Mouse (Mus musculus): ENCODE measurements around the gene Gm20388. TPM values are rescaled to one million over a fixed set of nuclear protein-coding genes. Genes with fewer than 3 reads are reported as not detected.
"Not testable (repeated sequence)": the region's sequence is repeated elsewhere in the genome, so short reads cannot be mapped to it uniquely, and the experiment has no call there.

Gene Gm20388
- total RNA-seq, 2 experiments from 2014 or later: 10.7 TPM; not detected in 1

- no peak for DNase-seq (ENCODE audit: low spot score in 2 of 2)
Measured at GRCm38 (mm10) chr8:124176133-124176532, 4265.5 kb downstream of the Gm20388 start.

- DNase-seq (ENCODE audit: low spot score in 2 of 2): not testable (repeated sequence)
Measured at GRCm38 (mm10) chr8:124177092-124177491, 4266.5 kb downstream of the Gm20388 start.

- no peak for DNase-seq (ENCODE audit: low spot score in 2 of 2)
Measured at GRCm38 (mm10) chr8:124180681-124181445, 4270.2 kb downstream of the Gm20388 start.

- no peak for DNase-seq (ENCODE audit: low spot score in 2 of 2)
Measured at GRCm38 (mm10) chr8:124181751-124182150, 4271.1 kb downstream of the Gm20388 start.

GRCm38 (mm10) chr8:124182224-124182623, 4271.6 kb downstream of the Gm20388 start:
- peak in 1 of 2 experiments; percentile 52 for DNase-seq (ENCODE audit: low spot score in 2 of 2)

GRCm38 (mm10) chr8:124184078-124184477, 4273.4 kb downstream of the Gm20388 start:
- DNase-seq (ENCODE audit: low spot score in 2 of 2): peak in 1 of 2 experiments; percentile 36

GRCm38 (mm10) chr8:124184507-124184906, 4273.9 kb downstream of the Gm20388 start:
- DNase-seq (ENCODE audit: low spot score in 2 of 2): no peak

GRCm38 (mm10) chr8:124185081-124185480, 4274.4 kb downstream of the Gm20388 start:
- DNase-seq (ENCODE audit: low spot score in 2 of 2): no peak

GRCm38 (mm10) chr8:124190388-124190787, 4279.7 kb downstream of the Gm20388 start:
- DNase-seq (ENCODE audit: low spot score in 2 of 2): no peak

- no peak for DNase-seq (ENCODE audit: low spot score in 2 of 2)
Measured at GRCm38 (mm10) chr8:124192242-124192641, 4281.6 kb downstream of the Gm20388 start.

- peak in 1 of 2 experiments; percentile 64 for DNase-seq (ENCODE audit: low spot score in 2 of 2)
Measured at GRCm38 (mm10) chr8:124192976-124193375, 4282.3 kb downstream of the Gm20388 start.

- DNase-seq (ENCODE audit: low spot score in 2 of 2): no peak
Measured at GRCm38 (mm10) chr8:124193992-124194391, 4283.4 kb downstream of the Gm20388 start.

- DNase-seq (ENCODE audit: low spot score in 2 of 2): no peak
Measured at GRCm38 (mm10) chr8:124196195-124196594, 4285.6 kb downstream of the Gm20388 start.

GRCm38 (mm10) chr8:124196797-124197196, 4286.2 kb downstream of the Gm20388 start:
- no peak for DNase-seq (ENCODE audit: low spot score in 2 of 2)

GRCm38 (mm10) chr8:124198230-124198629, 4287.6 kb downstream of the Gm20388 start:
- DNase-seq (ENCODE audit: low spot score in 2 of 2): no peak

- no peak for DNase-seq (ENCODE audit: low spot score in 2 of 2)
Measured at GRCm38 (mm10) chr8:124200400-124200799, 4289.8 kb downstream of the Gm20388 start.

GRCm38 (mm10) chr8:124201706-124202105, 4291.1 kb downstream of the Gm20388 start:
- no peak for DNase-seq (ENCODE audit: low spot score in 2 of 2)

- no peak for DNase-seq (ENCODE audit: low spot score in 2 of 2)
Measured at GRCm38 (mm10) chr8:124202895-124203294, 4292.3 kb downstream of the Gm20388 start.

- DNase-seq (ENCODE audit: low spot score in 2 of 2): no peak
Measured at GRCm38 (mm10) chr8:124204001-124204601, 4293.5 kb downstream of the Gm20388 start.

GRCm38 (mm10) chr8:124212148-124212547, 4301.5 kb downstream of the Gm20388 start:
- no peak for DNase-seq (ENCODE audit: low spot score in 2 of 2)

GRCm38 (mm10) chr8:124216951-124217350, 4306.3 kb downstream of the Gm20388 start:
- DNase-seq (ENCODE audit: low spot score in 2 of 2): no peak

GRCm38 (mm10) chr8:124229883-124230282, 4319.2 kb downstream of the Gm20388 start:
- DNase-seq (ENCODE audit: low spot score in 2 of 2): no peak

Measured in layer of hippocampus, adult 18-20 months (tissue).